Mouse (Mus musculus): ENCODE results near the gene Zbtb2.

DNA sequence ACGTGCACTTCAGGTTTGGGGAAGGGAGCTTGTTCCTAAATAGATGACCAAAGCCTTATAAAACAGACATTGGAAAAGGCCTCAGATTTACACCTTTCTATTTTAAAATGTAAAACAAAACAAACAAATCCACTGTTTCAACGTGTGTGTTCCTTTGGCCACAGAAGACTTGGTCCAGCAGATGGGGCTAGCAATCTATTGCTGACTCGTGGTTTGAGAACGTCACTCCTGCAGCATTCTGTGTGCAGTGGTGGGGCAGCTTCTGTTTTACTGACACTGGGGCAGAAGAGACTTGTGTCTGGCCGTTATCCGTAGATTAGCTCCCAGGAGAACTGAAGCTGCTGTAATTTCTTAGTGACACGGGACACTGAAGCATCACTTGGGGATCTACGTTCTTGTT, 37.3 kb upstream of the Zbtb2 start:
- no peak for TF ChIP-seq CTCF (IDR thresholded peaks at IDR 0.05; ENCODE audit: control insufficient read depth, insufficient read depth, insufficient replicate concordance, low read depth, low read length)
- TF ChIP-seq POLR2A (IDR thresholded peaks at IDR 0.05; ENCODE audit: control insufficient read depth, low read depth, low read length), result no peak

All from testis, adult 2 months (tissue).